Mouse (Mus musculus) small intestine, adult 2 months (tissue): Measurements from ENCODE around the gene Litaf.

Experiments used
- CTCF ChIP-seq: fragments of 200-500 bp; IDR thresholded peaks from 2 replicates; pipeline ENCODE4 v1.5.1; 2012; ENCODE audit warnings: low read depth, mild to moderate bottlenecking, control low read depth, inconsistent platforms, low read length, moderate library complexity, mixed read lengths; ENCODE audit not compliant: insufficient replicate concordance, insufficient read length; ENCODE audit errors: extremely low read depth
- POLR2A ChIP-seq: fragments of 200-500 bp; IDR thresholded peaks from 2 replicates; pipeline ENCODE4 v1.6.1; 2012; ENCODE audit warnings: low read depth, mild to moderate bottlenecking, control low read depth, inconsistent platforms, low read length, moderate library complexity

DNA sequence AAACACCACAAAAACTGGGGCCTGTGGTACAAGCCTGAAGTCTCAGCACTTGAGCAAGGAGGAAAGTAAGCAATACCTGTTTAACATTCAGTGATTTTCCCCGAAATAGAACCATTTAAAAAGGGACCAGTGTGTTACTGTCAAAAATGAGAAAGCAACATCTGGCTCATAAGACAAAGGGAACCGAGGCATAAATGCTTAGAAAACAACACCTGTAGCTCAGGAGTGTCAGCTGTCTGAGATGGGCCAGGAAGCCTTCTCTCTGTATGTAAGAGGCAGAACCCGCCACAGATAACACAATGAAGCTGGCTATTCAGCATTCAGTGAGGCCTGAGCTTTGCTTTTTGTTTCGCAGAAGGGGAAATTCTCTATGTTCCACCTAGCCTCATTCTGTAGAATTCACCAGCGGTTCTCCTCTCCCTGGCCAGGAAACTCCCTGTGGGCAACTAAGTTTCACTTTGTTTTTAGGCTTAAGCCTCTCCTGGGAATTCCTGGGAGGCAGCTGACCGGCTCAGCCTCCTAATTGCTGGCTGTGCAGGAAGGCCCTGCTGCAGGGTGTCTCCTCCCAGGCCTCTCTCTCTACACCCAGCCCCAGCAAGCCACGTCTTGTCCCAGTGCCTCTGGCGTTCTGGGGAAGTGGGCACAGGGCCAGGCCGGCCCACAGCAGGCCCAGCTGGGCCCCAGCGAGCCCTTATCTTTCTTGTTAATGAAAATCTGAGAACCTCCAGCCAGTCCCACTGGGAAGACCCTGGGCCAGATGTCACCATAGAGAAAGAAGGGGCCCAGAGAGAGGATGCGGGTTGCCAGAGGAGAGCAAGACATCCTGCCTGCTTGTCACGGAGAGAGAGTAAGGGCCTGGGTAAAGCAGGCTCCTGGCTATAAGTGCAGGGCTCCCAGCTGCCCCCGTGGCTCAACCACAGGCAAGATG is 2.9 kb downstream of the Litaf start:
- no peak for TF ChIP-seq CTCF
- TF ChIP-seq POLR2A = no peak
